Mouse (Mus musculus) embryo, embryonic 10.5 days (tissue): ENCODE measurements around the gene Zp1.

Experiments
- DNase-seq: peaks from one replicate; pipeline ENCODE4 v3.0.0-alpha.2; 2015; ENCODE audit warnings: low spot score

Zp1 gene

GRCm38 (mm10) chr19:10878201-10878837, 42.1 kb downstream of the Zp1 start:
- DNase-seq: no peak

GRCm38 (mm10) chr19:10871328-10871961, 49.0 kb downstream of the Zp1 start:
- no peak for DNase-seq

GRCm38 (mm10) chr19:10870676-10871075, 49.8 kb downstream of the Zp1 start:
- DNase-seq: no peak

DNA sequence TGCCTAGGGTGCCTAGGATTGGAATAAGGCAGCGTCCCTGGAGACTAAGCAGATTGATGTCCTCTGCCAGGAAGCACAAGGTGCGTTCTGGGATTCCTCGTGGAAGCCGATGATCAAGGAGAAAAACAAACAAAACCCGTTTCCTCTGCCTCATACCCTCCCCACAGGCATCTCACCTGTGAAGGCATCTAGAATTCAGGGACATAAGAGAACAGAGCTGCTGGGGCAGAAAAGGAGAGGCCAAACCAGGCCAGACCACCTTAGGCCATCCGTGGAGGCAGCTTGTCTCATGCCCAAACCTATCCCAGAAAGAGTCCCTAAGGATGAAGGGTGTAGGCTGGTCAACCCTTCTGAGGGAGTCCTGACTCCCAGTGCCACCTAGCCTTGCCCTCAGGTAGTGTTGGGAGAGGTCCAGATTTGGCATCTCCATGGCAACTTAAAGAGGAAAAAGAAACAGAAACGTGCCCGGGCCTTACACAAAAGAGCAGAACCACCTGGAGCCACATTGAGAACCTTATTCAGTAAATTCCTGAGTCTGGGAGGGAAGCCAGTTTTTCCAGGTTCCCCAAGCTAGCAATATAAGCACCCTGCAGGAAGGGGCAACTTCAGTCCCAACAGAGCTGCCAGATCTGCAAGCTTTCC, 50.4 kb downstream of the Zp1 start, which contains the start of gene Tmem132a:
Tmem132a (minus strand) TSS at position 55 of the 642 bp plus-strand sequence.
- peak; percentile 17 for DNase-seq

DNA sequence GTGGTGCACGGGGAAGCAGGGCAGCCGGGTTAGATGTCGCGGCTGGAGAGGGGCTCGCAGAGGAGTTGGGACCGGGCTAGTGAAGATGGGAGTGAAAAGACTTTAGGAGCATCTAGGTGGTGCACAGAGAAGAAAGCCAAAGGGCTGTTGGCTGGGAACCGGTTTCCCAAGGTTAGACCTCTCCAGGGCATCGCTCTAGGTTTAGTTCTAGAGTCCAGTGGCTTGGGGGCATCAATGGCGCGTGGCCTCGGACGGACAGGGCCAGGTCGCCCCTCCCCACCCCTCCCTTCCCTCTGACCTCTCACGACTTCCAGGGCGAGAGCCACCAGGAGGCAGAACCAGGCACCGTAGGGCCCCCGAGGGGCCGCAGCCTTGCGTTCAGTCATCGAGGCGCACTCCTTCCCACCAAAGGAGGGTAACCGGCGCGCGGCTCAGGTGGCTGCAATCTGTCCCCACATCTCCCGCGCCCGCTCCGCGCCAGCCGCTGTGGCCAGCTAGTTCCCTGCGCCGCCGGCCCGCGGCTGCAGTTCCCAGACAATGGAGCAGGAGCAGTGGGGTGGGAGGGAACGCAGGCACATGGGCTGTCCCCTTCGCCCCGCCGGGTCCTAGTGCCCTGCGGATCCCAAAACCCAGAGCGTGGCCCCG, 51.1 kb downstream of the Zp1 start:
- DNase-seq: peak; percentile 94

- peak; percentile 40 for DNase-seq
Measured at GRCm38 (mm10) chr19:10868623-10869141, 51.8 kb downstream of the Zp1 start.

- no peak for DNase-seq
Measured at GRCm38 (mm10) chr19:10867946-10868622, 52.3 kb downstream of the Zp1 start.

DNA sequence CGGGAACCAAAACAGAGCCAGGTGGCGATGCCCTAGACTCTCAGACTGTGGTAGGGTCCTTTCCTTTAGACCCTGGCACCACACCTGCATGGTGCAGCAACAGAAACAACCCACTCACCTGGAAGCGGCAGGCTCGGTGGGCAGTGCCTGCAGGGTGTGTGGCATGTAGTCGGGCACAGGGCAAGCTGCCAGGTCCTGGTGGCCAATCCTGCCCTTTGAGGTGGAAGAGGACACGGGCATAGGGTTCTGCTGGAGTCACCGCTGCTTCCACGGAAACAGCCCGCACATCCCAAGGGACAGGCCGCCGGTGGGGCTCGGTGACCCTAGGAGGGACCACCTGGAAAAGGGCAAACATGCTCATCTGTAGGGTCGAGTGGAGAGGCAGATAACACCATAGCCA, 54.1 kb downstream of the Zp1 start:
- DNase-seq: no peak
